Mouse (Mus musculus) midbrain, embryonic 11.5 days (tissue): ENCODE results near the gene Nck1. TPM values are rescaled to one million over a fixed set of nuclear protein-coding genes. Genes with fewer than 3 reads are reported as not detected.

ENCODE experiments used
- ATAC-seq: fragments of 200-750 bp; cut with Nextera tagmentation; 2 replicates; pipeline ENCODE4 v1.8.0; 2017; ENCODE audit warnings: moderate TSS enrichment, moderate library complexity; ENCODE audit not compliant: low FRiP score
- DNase-seq: peaks from one replicate; pipeline ENCODE4 v3.0.0; 2015; ENCODE audit warnings: low spot score; ENCODE audit errors: missing footprints
- H3K27ac ChIP-seq: fragments of 300-500 bp; sonication (generic); 2 replicates; pipeline ENCODE4 v1.5.1; 2014; ENCODE audit warnings: low read depth, low read length
- H3K27me3 ChIP-seq: fragments of 300-500 bp; sonication (generic); 2 replicates; pipeline ENCODE4 v1.6.1; 2014; ENCODE audit warnings: mild to moderate bottlenecking, low read length, moderate library complexity, mixed read lengths; ENCODE audit not compliant: control insufficient read depth, insufficient read depth
- H3K36me3 ChIP-seq: fragments of 300-500 bp; sonication (generic); 2 replicates; pipeline ENCODE4 v1.6.1; 2014; ENCODE audit warnings: mild to moderate bottlenecking, low read length, moderate library complexity, mixed read lengths; ENCODE audit not compliant: control insufficient read depth, insufficient read depth
- H3K4me1 ChIP-seq: fragments of 300-500 bp; sonication (generic); 2 replicates; pipeline ENCODE4 v1.6.1; 2014; ENCODE audit warnings: low read length; ENCODE audit not compliant: control insufficient read depth, insufficient read depth
- H3K4me2 ChIP-seq: fragments of 300-500 bp; sonication (generic); 2 replicates; pipeline ENCODE4 v1.6.1; 2014; ENCODE audit warnings: mild to moderate bottlenecking, moderate library complexity
- H3K4me3 ChIP-seq: fragments of 300-500 bp; sonication (generic); 2 replicates; pipeline ENCODE4 v1.5.1; 2014; ENCODE audit warnings: low read depth, low read length
- H3K9ac ChIP-seq: fragments of 300-500 bp; sonication (generic); 2 replicates; pipeline ENCODE4 v1.6.1; 2014; ENCODE audit warnings: low read length
- H3K9me3 ChIP-seq: fragments of 300-500 bp; sonication (generic); 2 replicates; pipeline ENCODE4 v1.6.1; 2016; ENCODE audit warnings: low read length; ENCODE audit not compliant: control insufficient read depth
- WGBS: fragments of 180-500 bp; shearing (Covaris S2); extraction: QIAGEN DNeasy Blood & Tissue Kit; methylation state at CpG from one replicate; pipeline ENCODE4 v1.1.7; 2014; 5-methylcytosine and 5-hydroxymethylcytosine counted together
- polyA plus RNA-seq: library from polyadenylated mRNA; unstranded; fragments of >200 nt; fragmentation: Nextera tagmentation; extraction: Ambion mirVana; gene quantifications from 2 replicates; pipeline ENCODE4 v1.2.1, GENCODE M21; 2014

Gene Nck1
- polyA plus RNA-seq, 1 experiment from 2014 or later: 77.8 TPM

- Histone ChIP-seq H3K4me3 (no peak overlapping the region), H3K36me3 (no peaks in the 10 kb centered on the region), H3K9ac (no peak overlapping the region), H3K9me3 (no peaks in the 10 kb centered on the region), H3K27me3 (no peaks in the 10 kb centered on the region), H3K4me2 (no peak overlapping the region), H3K4me1 (no peaks in the 10 kb centered on the region), H3K27ac (no peak overlapping the region)
- DNase-seq (no peak), ATAC-seq (no peak)
- WGBS: 91% methylated on average over 5 of the region's 5 CpGs
Observed at GRCm38 (mm10) chr9:100483318-100483717, 62.6 kb downstream of the Nck1 start.

DNA sequence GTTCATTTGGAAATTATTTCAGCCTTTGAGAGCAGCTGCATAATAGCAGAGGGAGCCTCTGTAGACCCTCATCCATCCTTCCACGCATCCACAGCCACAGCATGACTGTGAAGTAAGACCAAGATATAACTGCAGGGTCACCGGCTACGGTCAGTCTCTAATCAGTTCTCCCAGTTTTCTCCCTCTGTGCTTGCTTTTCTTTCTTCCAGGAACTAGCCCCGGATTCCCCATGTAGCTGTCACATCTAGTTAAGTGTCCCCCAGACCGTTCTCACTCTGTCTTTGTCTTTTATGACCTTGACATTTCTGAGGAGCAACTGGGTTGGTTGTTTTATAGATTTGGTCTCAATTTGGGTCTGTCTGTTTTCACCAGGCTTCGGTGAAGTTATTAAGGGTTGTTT is 64.3 kb downstream of the Nck1 start:
- Histone ChIP-seq H3K4me1 (no peaks in the 10 kb centered on the region), H3K27ac (no peak overlapping the region), H3K27me3 (no peaks in the 10 kb centered on the region), H3K36me3 (no peaks in the 10 kb centered on the region), H3K9ac (no peak overlapping the region), H3K4me2 (no peak overlapping the region), H3K9me3 (no peaks in the 10 kb centered on the region), H3K4me3 (no peak overlapping the region)
- no peak for DNase-seq
- ATAC-seq: no peak
- WGBS: 74% methylated on average over 6 of the region's 6 CpGs

DNA sequence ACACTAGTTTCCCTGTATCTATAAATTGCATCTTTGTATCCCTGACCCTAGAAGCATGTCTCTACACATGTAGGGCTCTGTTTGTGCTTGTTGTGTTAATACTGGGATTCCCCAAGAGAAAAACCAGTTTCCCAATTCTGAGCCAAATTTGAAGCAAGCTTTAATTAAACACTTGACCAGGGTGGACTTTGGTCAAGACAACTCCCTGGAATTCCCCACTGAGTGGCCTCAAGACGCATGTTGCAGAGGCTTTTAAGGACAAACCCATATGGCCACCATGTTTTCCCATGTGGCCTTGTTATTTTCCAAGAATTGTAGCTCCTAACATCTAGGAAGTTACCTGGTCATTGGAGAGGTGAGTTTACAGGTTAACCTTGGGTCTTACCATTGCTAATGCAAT is 71.9 kb downstream of the Nck1 start:
- no peak overlapping the region for H3K4me2 ChIP-seq
- 85% methylated on average over 1 of the region's 1 CpGs for WGBS
- H3K4me1 ChIP-seq: no peaks in the 10 kb centered on the region
- no peaks in the 10 kb centered on the region for H3K9me3 ChIP-seq
- H3K4me3 ChIP-seq: no peak overlapping the region
- no peak for DNase-seq
- ATAC-seq: no peak
- H3K27me3 ChIP-seq: no peaks in the 10 kb centered on the region
- H3K9ac ChIP-seq: no peak overlapping the region
- no peaks in the 10 kb centered on the region for H3K36me3 ChIP-seq
- H3K27ac ChIP-seq: no peak overlapping the region

- H3K27ac ChIP-seq: no peak overlapping the region
- DNase-seq (no peak), ATAC-seq (no peak)
- H3K4me1 ChIP-seq: no peaks in the 10 kb centered on the region
- no peaks in the 10 kb centered on the region for H3K27me3 ChIP-seq
- H3K9me3 ChIP-seq: no peaks in the 10 kb centered on the region
- H3K4me3 ChIP-seq: no peak overlapping the region
- no peak overlapping the region for H3K4me2 ChIP-seq
- no peak overlapping the region for H3K9ac ChIP-seq
- WGBS: 90% methylated on average over 6 of the region's 6 CpGs
- H3K36me3 ChIP-seq: no peaks in the 10 kb centered on the region
Observed at GRCm38 (mm10) chr9:100473361-100473760, 72.6 kb downstream of the Nck1 start.

DNA sequence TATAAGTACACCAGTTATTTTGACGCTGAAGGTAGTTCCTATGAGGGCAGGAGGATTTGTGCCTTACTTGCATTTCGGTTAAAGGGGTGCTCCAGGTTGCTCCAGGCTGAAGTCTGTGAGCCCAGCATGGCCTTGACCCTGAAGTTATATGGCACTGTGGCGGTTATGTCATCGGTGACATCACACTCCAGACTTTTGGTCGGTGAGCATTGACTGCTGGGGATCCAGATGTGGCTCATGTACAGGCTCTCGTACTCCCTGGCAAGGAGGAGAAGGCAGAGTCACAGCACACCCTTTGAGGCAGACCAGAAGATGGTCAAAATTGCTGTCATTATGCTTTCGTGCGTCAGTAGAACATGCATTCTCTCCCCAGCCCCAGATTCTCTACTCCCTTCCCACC is 73.0 kb downstream of the Nck1 start:
- Histone ChIP-seq H3K4me1 (no peaks in the 10 kb centered on the region), H3K4me2 (no peak overlapping the region), H3K27ac (no peak overlapping the region), H3K27me3 (no peaks in the 10 kb centered on the region), H3K9ac (no peak overlapping the region), H3K36me3 (no peaks in the 10 kb centered on the region), H3K9me3 (no peaks in the 10 kb centered on the region), H3K4me3 (no peak overlapping the region)
- DNase-seq (no peak), ATAC-seq (no peak)
- 93% methylated on average over 8 of the region's 8 CpGs for WGBS

- ATAC-seq (no peak), DNase-seq (no peak)
- WGBS: 81% methylated on average over 4 of the region's 4 CpGs
Observed at GRCm38 (mm10) chr9:100471605-100471953, 74.4 kb downstream of the Nck1 start.

GRCm38 (mm10) chr9:100470936-100471604 is 74.9 kb downstream of the Nck1 start:
- WGBS: 72% methylated on average over 8 of the region's 8 CpGs
- no peaks in the 10 kb centered on the region for H3K27me3 ChIP-seq
- H3K4me3 ChIP-seq: no peak overlapping the region
- no peak overlapping the region for H3K4me2 ChIP-seq
- H3K9me3 ChIP-seq: no peaks in the 10 kb centered on the region
- H3K9ac ChIP-seq: no peak overlapping the region
- H3K4me1 ChIP-seq: no peaks in the 10 kb centered on the region
- DNase-seq: no peak
- no peak for ATAC-seq
- H3K36me3 ChIP-seq: no peaks in the 10 kb centered on the region
- no peak overlapping the region for H3K27ac ChIP-seq

More at GRCm38 (mm10) chr9:100471605-100471953, 74.4 kb downstream of the Nck1 start:
- Histone ChIP-seq H3K4me1 (no peaks in the 10 kb centered on the region), H3K36me3 (no peaks in the 10 kb centered on the region), H3K9ac (no peak overlapping the region), H3K27me3 (no peaks in the 10 kb centered on the region), H3K9me3 (no peaks in the 10 kb centered on the region), H3K27ac (no peak overlapping the region), H3K4me2 (no peak overlapping the region), H3K4me3 (no peak overlapping the region)

GRCm38 (mm10) chr9:100470228-100470627 is 75.7 kb downstream of the Nck1 start:
- H3K4me1 ChIP-seq: no peaks in the 10 kb centered on the region
- H3K9me3 ChIP-seq: no peaks in the 10 kb centered on the region
- H3K4me3 ChIP-seq: no peak overlapping the region
- no peak overlapping the region for H3K4me2 ChIP-seq
- H3K9ac ChIP-seq: no peak overlapping the region
- DNase-seq: no peak
- 67% methylated on average over 1 of the region's 1 CpGs for WGBS
- H3K27me3 ChIP-seq: no peaks in the 10 kb centered on the region
- H3K27ac ChIP-seq: no peak overlapping the region
- no peak for ATAC-seq
- no peaks in the 10 kb centered on the region for H3K36me3 ChIP-seq

DNA sequence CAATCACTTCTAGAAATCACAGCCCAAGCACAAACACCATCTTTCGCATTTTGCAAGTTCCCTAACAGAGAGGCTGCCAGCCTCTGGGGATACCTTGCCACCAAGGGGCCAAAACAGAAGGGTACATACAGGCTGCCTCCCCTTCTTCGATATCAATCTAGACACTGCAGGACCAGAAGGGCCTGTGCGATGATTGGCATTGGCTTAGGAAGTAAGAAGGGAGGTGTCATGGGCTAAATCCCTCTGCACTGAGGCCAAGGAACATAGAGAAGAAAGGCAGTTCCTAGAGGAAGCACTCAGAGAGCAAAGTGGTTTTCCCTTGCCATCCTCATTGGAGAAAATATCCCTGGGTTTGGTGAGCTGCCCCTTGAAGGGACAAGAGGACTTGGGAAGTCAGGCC is 76.3 kb downstream of the Nck1 start:
- H3K9me3 ChIP-seq: no peaks in the 10 kb centered on the region
- H3K4me1 ChIP-seq: no peaks in the 10 kb centered on the region
- H3K4me3 ChIP-seq: no peak overlapping the region
- no peaks in the 10 kb centered on the region for H3K36me3 ChIP-seq
- H3K27ac ChIP-seq: no peak overlapping the region
- no peaks in the 10 kb centered on the region for H3K27me3 ChIP-seq
- no peak for DNase-seq
- no peak for ATAC-seq
- H3K9ac ChIP-seq: no peak overlapping the region
- WGBS: 91% methylated on average over 3 of the region's 3 CpGs
- H3K4me2 ChIP-seq: no peak overlapping the region
